Mouse (Mus musculus) cerebellum, adult 2 months (tissue): ENCODE results near the gene Mtmr4.

Experiments
- CTCF ChIP-seq: fragments of 200-500 bp; IDR thresholded peaks from 2 replicates; pipeline ENCODE4 v1.5.1; 2011; ENCODE audit warnings: low read depth, mild to moderate bottlenecking, control low read depth, low read length, moderate library complexity, borderline replicate concordance; ENCODE audit not compliant: insufficient read depth
- POLR2A ChIP-seq: fragments of 200-500 bp; IDR thresholded peaks from 2 replicates; pipeline ENCODE4 v1.6.1; 2011; ENCODE audit warnings: low read length, control low read depth, borderline replicate concordance; ENCODE audit not compliant: insufficient read depth

GRCm38 (mm10) chr11:87589605-87590004 lies 2.4 kb upstream of the Mtmr4 start:
- TF ChIP-seq POLR2A (no peak), CTCF (no peak)
